Mouse (Mus musculus): Measurements from ENCODE around the gene Tipin. TPM values are rescaled to one million over a fixed set of nuclear protein-coding genes. Genes with fewer than 3 reads are reported as not detected.

Gene Tipin
- polyA plus RNA-seq (2015; fragmentation: Nextera tagmentation; extraction: Ambion mirVana): 284 and 311 TPM in 2 replicates

DNA sequence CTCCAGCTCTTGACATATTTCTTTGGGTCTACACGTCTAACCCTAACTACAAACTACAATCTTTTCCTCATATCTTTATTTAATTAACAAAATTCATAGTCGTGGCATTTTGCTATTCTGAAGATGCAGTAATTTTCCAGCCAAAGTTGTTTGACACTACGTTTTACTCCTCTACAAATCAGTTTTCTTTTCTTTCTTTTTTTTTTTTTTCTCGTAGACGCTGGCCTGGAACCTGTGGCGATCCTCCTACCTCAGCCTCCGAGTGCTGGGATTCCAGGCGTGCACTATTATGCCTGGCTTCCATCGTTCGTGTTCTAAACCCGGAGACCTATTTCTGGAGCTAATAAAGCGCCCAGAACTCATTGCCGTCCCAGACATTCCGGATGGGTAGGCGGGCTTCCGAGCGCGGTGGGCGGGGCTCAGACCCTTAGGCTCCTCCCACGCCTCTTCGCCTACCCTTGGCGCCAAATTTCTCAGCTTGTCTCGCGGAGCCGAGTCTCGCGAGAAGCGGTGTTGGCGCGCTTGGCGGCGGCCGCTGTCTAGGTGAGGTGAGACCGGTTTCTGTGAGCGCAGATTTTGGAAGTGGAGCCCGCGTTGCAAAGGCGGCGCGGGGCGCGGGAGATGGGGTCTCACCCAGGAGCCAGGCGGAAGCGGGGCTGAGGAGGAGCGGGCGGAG is at the start of gene Tipin:
TSS of gene Tipin (plus strand) at position 477 of the 676 bp plus-strand sequence.
- Histone ChIP-seq H3K27me3 (no peaks in the 10 kb centered on the region), H3K4me2 (peak within 1 kb of the TSS; percentile 90), H3K9me3 (replicated peaks) (no peaks in the 10 kb centered on the region), H3K9ac (peak within 1 kb of the TSS; percentile 95), H3K4me1 (replicated peaks) (peaks cover 37% of the 10 kb centered on the region), H3K27ac (peak within 1 kb of the TSS; percentile 87), H3K4me3 (replicated peaks) (peak within 1 kb of the TSS; percentile 85), H3K36me3 (peaks cover 21% of the 10 kb centered on the region)
- ATAC-seq (ENCODE audit: low read depth) (peak; percentile 85), DNase-seq (peak; percentile 94)
- 1% methylated on average over 46 of the region's 46 CpGs for WGBS (ENCODE audit: insufficient replicate concordance)

DNA sequence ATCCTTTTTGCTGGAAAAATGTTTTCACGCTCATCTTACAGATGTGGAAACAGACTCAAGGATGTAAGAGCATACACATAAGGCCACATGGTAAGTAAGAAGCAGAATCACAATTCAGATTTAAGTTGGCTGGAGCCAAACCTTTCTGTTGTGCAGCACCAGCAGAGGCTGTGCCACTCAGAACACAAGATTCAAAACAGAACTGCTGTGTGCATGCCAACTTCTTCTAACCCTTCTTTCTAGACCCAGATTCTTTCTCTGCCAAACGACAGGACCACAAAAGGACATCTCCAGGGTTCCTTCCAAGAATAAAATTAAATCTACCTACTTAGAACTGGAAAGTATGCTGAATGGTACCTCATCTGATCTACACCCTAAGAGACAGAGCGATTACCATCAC is 49.7 kb upstream of the Tipin start:
- WGBS (ENCODE audit: insufficient replicate concordance): 69% methylated on average over 3 of the region's 3 CpGs
- Histone ChIP-seq H3K9me3 (replicated peaks) (no peaks in the 10 kb centered on the region), H3K4me2 (no peak overlapping the region), H3K4me1 (replicated peaks) (peaks cover 24% of the 10 kb centered on the region), H3K4me3 (replicated peaks) (no peak overlapping the region), H3K9ac (no peak overlapping the region), H3K27ac (no peak overlapping the region), H3K27me3 (no peaks in the 10 kb centered on the region), H3K36me3 (no peaks in the 10 kb centered on the region)
- DNase-seq: no peak
- ATAC-seq (ENCODE audit: low read depth): no peak

DNA sequence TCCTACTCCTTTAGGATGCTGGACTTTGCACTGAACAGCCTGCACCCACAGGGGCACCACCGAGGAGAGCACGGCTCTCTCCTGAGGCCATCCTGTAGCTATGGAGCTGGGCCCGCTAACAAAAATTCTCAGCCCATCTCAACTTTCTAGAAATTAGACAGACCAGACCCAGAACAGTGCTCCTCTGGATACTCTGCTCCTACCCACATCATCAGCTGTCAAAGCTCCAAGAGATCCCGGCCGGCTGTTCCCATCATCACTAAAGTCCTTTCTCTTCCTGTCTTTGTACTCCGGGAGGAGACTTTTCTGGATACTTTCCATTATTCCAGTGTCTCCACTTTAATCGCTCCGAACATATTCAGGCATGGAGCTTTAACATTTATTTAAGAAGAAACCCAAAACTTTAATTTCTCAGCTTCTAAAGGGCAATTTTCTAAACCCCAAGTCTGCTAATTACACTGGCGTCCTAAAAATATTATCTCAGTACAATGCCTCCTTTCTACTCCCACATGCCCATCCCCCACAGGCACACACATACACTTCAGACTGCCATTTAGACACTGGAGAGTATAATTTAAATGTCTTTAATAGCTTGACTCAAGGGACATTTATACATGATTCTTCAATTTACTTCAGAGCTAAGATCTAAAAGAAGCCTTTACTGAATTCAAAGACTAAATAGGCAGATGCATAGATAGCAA is 49.0 kb upstream of the Tipin start:
- H3K4me1 ChIP-seq (replicated peaks): peaks cover 24% of the 10 kb centered on the region
- H3K4me2 ChIP-seq: no peak overlapping the region
- H3K4me3 ChIP-seq (replicated peaks): no peak overlapping the region
- no peak overlapping the region for H3K27ac ChIP-seq
- H3K36me3 ChIP-seq: no peaks in the 10 kb centered on the region
- H3K9ac ChIP-seq: no peak overlapping the region
- DNase-seq (no peak), ATAC-seq (ENCODE audit: low read depth) (no peak)
- no peaks in the 10 kb centered on the region for H3K9me3 ChIP-seq (replicated peaks)
- H3K27me3 ChIP-seq: no peaks in the 10 kb centered on the region
- 76% methylated on average over 9 of the region's 9 CpGs for WGBS (ENCODE audit: insufficient replicate concordance)

DNA sequence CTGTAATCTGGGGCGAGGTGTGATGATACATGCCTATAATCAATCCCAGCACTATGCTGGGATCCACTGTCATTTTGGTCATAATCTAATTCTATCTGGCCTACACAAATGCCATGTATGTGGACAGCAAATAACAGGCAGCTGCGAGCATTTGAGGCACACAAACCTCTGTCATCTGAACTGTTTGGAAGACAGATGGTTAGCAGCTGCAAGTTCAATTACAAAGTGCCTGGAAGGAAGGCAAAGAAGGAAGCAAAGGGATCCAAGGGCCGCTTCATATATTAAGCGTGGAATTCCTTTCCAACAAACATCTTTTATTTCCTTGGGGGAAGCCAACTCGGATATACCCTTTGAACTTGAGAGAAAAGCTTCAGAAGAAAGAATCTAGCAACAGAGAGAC is 47.7 kb upstream of the Tipin start:
- WGBS (ENCODE audit: insufficient replicate concordance): 75% methylated on average over 5 of the region's 5 CpGs
- H3K9ac ChIP-seq: no peak overlapping the region
- DNase-seq (no peak), ATAC-seq (ENCODE audit: low read depth) (no peak)
- H3K9me3 ChIP-seq (replicated peaks): no peaks in the 10 kb centered on the region
- H3K27me3 ChIP-seq: no peaks in the 10 kb centered on the region
- no peak overlapping the region for H3K4me2 ChIP-seq
- peaks cover 14% of the 10 kb centered on the region for H3K4me1 ChIP-seq (replicated peaks)
- no peak overlapping the region for H3K27ac ChIP-seq
- H3K36me3 ChIP-seq: no peaks in the 10 kb centered on the region
- no peak overlapping the region for H3K4me3 ChIP-seq (replicated peaks)

DNA sequence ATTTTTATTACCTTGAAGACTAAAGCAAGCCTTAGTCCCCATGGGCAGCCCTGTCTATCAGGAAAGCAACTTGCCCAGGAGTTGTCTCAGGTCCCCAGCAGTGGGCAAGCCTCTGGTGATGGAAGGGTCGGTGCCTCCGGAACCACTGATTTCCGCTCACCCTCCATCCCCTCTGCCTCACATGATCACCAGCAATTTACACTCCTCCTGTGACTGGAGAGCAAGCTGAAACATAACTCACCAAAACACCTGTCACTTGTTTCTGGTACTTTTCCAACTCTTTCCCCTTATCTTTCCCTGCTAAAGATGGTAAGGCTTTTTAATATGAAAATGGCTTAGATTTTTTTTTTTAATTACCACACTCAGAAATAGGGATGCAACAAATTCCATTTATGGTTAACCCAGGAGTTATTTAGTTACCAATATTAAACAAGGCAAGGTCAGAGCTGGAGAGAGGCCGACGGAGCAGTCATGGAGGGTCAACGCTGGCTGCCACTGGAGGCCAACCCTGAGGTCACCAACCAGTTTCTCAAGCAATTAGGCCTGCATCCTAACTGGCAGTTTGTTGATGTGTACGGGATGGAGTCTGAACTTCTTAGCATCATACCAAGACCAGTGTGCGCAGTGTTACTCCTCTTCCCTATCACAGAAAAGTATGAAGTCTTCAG is 46.5 kb upstream of the Tipin start, which contains the start of gene Uchl4:
TSS of gene Uchl4 (plus strand) at position 434 of the 668 bp plus-strand sequence.
- no peak within 1 kb of the TSS for H3K27ac ChIP-seq
- H3K27me3 ChIP-seq: no peaks in the 10 kb centered on the region
- no peaks in the 10 kb centered on the region for H3K9me3 ChIP-seq (replicated peaks)
- peaks cover 14% of the 10 kb centered on the region for H3K4me1 ChIP-seq (replicated peaks)
- no peak within 1 kb of the TSS for H3K4me2 ChIP-seq
- 89% methylated on average over 8 of the region's 8 CpGs for WGBS (ENCODE audit: insufficient replicate concordance)
- ATAC-seq (ENCODE audit: low read depth): no peak
- H3K9ac ChIP-seq: no peak within 1 kb of the TSS
- no peaks in the 10 kb centered on the region for H3K36me3 ChIP-seq
- no peak within 1 kb of the TSS for H3K4me3 ChIP-seq (replicated peaks)
- DNase-seq: no peak

DNA sequence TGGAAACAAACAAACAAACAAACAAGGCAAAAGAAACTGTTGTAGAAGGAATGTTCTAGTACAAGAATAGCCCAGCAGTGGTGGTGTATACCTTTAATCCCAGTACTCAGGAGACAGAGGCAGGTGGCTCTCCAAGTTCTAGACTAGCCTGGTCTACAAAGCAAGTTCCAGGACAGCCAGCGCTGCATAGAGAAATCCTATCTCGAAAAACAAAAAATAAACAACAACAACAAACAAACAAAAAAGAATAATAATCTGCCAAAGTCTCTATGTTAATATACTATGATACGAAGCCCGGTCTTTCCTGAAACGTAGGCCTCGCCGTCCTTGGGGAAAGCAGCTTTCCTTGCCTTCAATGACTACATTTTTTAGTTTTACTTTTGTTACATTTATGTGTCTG is 45.3 kb upstream of the Tipin start:
- DNase-seq (no peak), ATAC-seq (ENCODE audit: low read depth) (no peak)
- Histone ChIP-seq H3K4me2 (no peak overlapping the region), H3K36me3 (no peaks in the 10 kb centered on the region), H3K27ac (no peak overlapping the region), H3K27me3 (no peaks in the 10 kb centered on the region), H3K9ac (no peak overlapping the region), H3K4me1 (replicated peaks) (peaks cover 22% of the 10 kb centered on the region), H3K9me3 (replicated peaks) (no peaks in the 10 kb centered on the region), H3K4me3 (replicated peaks) (no peak overlapping the region)
- 88% methylated on average over 7 of the region's 7 CpGs for WGBS (ENCODE audit: insufficient replicate concordance)

DNA sequence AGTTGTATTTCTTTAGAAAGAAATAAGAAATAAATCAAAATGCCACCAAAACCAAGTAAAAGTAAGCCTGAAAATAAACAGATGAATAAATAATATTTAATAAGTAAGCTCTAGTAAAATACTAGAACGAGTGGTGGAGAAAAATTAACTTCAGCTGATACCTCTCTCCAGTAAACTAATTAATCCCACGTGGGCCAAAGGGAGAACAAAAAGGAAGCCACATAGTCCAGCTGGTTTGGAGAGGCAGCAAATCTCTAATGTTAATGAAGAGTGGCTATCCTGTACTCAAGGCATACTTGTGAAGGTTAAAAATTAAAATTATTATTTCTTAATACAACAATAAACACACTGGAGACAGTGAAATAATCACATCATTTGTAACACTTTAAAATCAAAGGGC is 41.3 kb upstream of the Tipin start:
- Histone ChIP-seq H3K9ac (no peak overlapping the region), H3K4me3 (replicated peaks) (no peak overlapping the region), H3K36me3 (no peaks in the 10 kb centered on the region), H3K4me2 (no peak overlapping the region), H3K27me3 (no peaks in the 10 kb centered on the region), H3K9me3 (replicated peaks) (no peaks in the 10 kb centered on the region), H3K27ac (no peak overlapping the region), H3K4me1 (replicated peaks) (peaks cover 16% of the 10 kb centered on the region)
- no peak for DNase-seq
- 52% methylated on average over 2 of the region's 2 CpGs for WGBS (ENCODE audit: insufficient replicate concordance)
- no peak for ATAC-seq (ENCODE audit: low read depth)

DNA sequence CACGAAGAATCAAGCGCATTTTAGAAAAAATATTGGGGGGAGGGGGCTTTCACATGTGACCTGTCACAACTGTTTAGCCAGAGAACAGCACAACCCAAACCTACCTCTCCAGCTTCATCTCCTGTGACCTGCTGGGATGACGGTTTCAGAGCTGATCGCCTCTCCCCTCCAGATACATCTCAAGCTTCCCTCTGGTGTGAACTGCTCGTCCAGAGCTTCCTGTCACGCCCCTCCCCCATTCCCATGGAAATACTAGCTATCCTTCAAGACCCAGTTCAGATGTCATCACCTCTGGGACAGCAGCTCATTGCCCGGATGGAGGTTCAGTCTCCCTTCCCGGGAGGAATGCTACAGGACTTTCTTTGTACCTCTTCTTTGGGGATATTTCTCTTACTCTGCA is 40.7 kb upstream of the Tipin start:
- peaks cover 16% of the 10 kb centered on the region for H3K4me1 ChIP-seq (replicated peaks)
- H3K27ac ChIP-seq: 0 out of 2 replicates have a peak overlapping the region, but pooled peaks have one; percentile 2
- H3K27me3 ChIP-seq: no peaks in the 10 kb centered on the region
- H3K9me3 ChIP-seq (replicated peaks): no peaks in the 10 kb centered on the region
- H3K4me3 ChIP-seq (replicated peaks): no peak overlapping the region
- DNase-seq: no peak
- H3K36me3 ChIP-seq: no peaks in the 10 kb centered on the region
- ATAC-seq (ENCODE audit: low read depth): no peak
- no peak overlapping the region for H3K4me2 ChIP-seq
- WGBS (ENCODE audit: insufficient replicate concordance): 43% methylated on average over 8 of the region's 8 CpGs
- H3K9ac ChIP-seq: no peak overlapping the region

DNA sequence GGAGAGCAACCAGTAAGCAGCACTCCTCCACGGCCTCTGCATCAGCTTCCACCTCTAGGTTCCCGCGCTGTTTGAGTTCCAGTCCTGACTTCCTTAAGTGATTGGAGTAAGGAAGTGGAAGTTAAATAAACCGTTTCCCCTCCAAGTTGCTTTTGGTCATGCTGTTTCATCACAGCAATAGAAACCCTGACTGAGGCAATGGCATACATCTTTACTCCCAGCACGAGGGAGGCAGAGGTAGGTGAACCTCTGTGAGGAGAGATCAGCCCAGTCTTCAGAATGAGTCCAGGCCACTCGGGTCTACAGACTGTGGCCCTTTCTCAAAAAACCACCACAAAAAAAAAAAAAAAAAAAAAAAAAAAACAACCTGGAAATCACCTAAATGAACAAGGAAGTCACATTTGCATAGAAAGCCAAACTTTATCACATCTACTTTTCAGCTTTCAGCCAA is 39.0 kb upstream of the Tipin start:
- 32% methylated on average over 6 of the region's 6 CpGs for WGBS (ENCODE audit: insufficient replicate concordance)
- H3K27ac ChIP-seq: no peak overlapping the region
- ATAC-seq (ENCODE audit: low read depth): no peak

DNA sequence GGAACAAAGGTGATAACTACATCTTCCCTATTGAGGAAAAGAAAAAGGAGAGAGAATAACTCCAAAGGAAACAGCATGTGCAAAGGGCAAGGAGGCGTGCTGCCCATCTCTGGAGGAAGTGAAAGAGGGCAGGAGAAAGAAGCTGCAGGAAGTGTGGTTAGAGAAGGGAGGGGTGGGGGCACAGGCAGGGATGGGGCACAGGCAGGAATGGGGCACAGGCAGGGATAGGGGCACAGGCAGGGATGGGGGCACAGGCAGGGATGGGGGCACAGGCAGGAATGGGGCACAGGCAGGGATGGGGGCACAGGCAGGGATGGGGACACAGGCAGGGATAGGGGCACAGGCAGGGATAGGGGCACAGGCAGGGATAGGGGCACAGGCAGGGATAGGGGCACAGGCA is 32.0 kb upstream of the Tipin start:
- H3K27me3 ChIP-seq: no peaks in the 10 kb centered on the region
- ATAC-seq (ENCODE audit: low read depth): no peak
- H3K4me2 ChIP-seq: no peak overlapping the region
- H3K36me3 ChIP-seq: peaks cover 5% of the 10 kb centered on the region; the same call in 1 of the 2 replicates
- H3K9me3 ChIP-seq (replicated peaks): no peaks in the 10 kb centered on the region
- peaks cover 38% of the 10 kb centered on the region for H3K4me1 ChIP-seq (replicated peaks)
- 54% methylated on average over 1 of the region's 1 CpGs for WGBS (ENCODE audit: insufficient replicate concordance)
- no peak overlapping the region for H3K4me3 ChIP-seq (replicated peaks)
- no peak overlapping the region for H3K27ac ChIP-seq
- H3K9ac ChIP-seq: no peak overlapping the region
- no peak for DNase-seq

More for the DNA sequence above, 39.0 kb upstream of the Tipin start:
- H3K9me3 ChIP-seq (replicated peaks): no peaks in the 10 kb centered on the region
- DNase-seq: no peak
- H3K4me1 ChIP-seq (replicated peaks): peaks cover 19% of the 10 kb centered on the region
- no peak overlapping the region for H3K9ac ChIP-seq
- H3K4me3 ChIP-seq (replicated peaks): no peak overlapping the region
- H3K36me3 ChIP-seq: no peaks in the 10 kb centered on the region
- no peaks in the 10 kb centered on the region for H3K27me3 ChIP-seq
- no peak overlapping the region for H3K4me2 ChIP-seq

DNA sequence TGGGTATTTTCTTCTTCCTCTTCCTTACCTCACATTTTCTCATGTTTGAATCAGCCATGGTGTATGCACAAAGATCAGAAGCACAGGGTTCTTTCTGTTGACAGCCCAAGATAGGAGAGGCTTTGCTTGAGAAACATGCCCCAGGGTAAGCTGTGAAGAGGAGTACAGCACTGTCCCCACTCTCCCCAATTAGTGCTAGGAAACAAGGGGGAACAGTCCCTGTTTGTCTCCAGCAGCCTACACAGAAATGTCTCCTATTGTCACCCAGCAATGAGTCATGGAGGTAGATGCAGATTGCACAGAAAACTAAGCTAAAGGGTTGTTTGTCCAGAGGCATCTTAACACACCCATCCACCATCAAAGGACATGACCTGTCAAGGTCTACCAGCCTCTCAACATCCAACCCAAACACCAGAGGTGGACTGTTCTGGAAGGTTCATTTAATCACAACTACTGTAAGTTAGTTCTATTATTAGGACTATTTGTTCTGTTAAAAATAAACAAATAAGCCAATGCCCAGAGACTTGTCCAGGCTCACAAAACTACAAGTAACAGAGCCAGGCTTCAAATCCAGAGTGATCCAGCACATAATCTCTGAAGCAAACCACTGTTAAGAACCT is 31.2 kb upstream of the Tipin start:
- Histone ChIP-seq H3K9ac (no peak overlapping the region), H3K27ac (no peak overlapping the region), H3K27me3 (no peaks in the 10 kb centered on the region), H3K4me3 (replicated peaks) (no peak overlapping the region), H3K4me1 (replicated peaks) (peaks cover 38% of the 10 kb centered on the region), H3K9me3 (replicated peaks) (no peaks in the 10 kb centered on the region), H3K36me3 (peaks cover 5% of the 10 kb centered on the region; the same call in 1 of the 2 replicates), H3K4me2 (no peak overlapping the region)
- no peak for ATAC-seq (ENCODE audit: low read depth)
- DNase-seq: no peak
